Mouse (Mus musculus) hindbrain, embryonic 13.5 days (tissue): ENCODE data around the gene Ptprh. TPM values are rescaled to one million over a fixed set of nuclear protein-coding genes. Genes with fewer than 3 reads are reported as not detected.
"Not testable (repeated sequence)": the region's sequence is repeated elsewhere in the genome, so short reads cannot be mapped to it uniquely, and the experiment has no call there.

Experiments
- ATAC-seq: fragments of 200-750 bp; cut with Nextera tagmentation; 2 replicates; pipeline ENCODE4 v1.8.0; 2017; ENCODE audit warnings: moderate TSS enrichment; ENCODE audit not compliant: low FRiP score
- H3K27ac ChIP-seq: fragments of 300-500 bp; sonication (generic); 2 replicates; pipeline ENCODE4 v1.5.1; 2015; ENCODE audit warnings: inconsistent platforms, mild to moderate bottlenecking, moderate library complexity
- H3K27me3 ChIP-seq: fragments of 300-500 bp; sonication (generic); 2 replicates; pipeline ENCODE4 v1.6.1; 2015; ENCODE audit warnings: mild to moderate bottlenecking, inconsistent platforms
- H3K36me3 ChIP-seq: fragments of 300-500 bp; sonication (generic); 2 replicates; pipeline ENCODE4 v1.6.1; 2015; ENCODE audit warnings: mild to moderate bottlenecking, inconsistent platforms
- H3K4me1 ChIP-seq: fragments of 300-500 bp; sonication (generic); replicated peaks from 2 replicates; pipeline ENCODE4 v1.6.1; 2015; ENCODE audit warnings: inconsistent platforms
- H3K4me2 ChIP-seq: fragments of 300-500 bp; sonication (generic); 2 replicates; pipeline ENCODE4 v1.6.1; 2015; ENCODE audit warnings: inconsistent platforms, mild to moderate bottlenecking, moderate library complexity
- H3K4me3 ChIP-seq: fragments of 300-500 bp; sonication (generic); 2 replicates; pipeline ENCODE4 v1.5.1; 2015; ENCODE audit warnings: mild to moderate bottlenecking, inconsistent platforms
- H3K9ac ChIP-seq: fragments of 300-500 bp; sonication (generic); 2 replicates; pipeline ENCODE4 v1.6.1; 2015; ENCODE audit warnings: mild to moderate bottlenecking, inconsistent platforms
- H3K9me3 ChIP-seq: fragments of 300-500 bp; sonication (generic); 2 replicates; pipeline ENCODE4 v1.6.1; 2016; ENCODE audit warnings: inconsistent platforms
- WGBS: fragments of 180-500 bp; shearing (Covaris S2); methylation state at CpG from one replicate; pipeline ENCODE4 v1.1.7; 2015; 5-methylcytosine and 5-hydroxymethylcytosine counted together
- polyA plus RNA-seq: library from polyadenylated mRNA; unstranded; fragments of >200 nt; fragmentation: Nextera tagmentation; extraction: Ambion mirVana; gene quantifications from 2 replicates; pipeline ENCODE4 v1.2.1, GENCODE M21; 2015

Ptprh gene
- polyA plus RNA-seq, 1 experiment from 2014 or later: 0.71 TPM

DNA sequence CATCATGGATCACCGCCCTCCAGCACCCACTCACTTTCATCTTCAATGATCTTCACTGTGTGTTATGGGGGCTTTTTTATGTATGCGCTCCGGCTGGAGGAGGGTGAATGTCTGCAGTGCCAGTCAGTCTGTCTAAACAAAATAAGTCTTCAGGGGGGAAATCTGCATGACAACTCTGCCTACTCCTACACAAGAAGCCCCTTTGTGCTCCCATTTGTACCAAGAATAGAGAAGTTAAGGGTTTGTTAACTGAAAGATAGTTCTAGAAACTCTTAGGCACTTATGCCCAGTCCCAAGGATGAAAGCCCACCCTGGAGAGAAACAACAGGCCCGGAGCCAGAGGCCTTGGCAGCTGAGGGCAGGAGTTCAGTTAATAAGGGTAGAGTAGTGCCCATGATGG lies 67.5 kb downstream of the Ptprh start:
- Histone ChIP-seq H3K4me1 (peaks cover 8% of the 10 kb centered on the region; the same call in 1 of the 2 replicates), H3K9ac (no peak overlapping the region), H3K27me3 (peaks cover 24% of the 10 kb centered on the region), H3K9me3 (no peaks in the 10 kb centered on the region), H3K27ac (no peak overlapping the region), H3K4me3 (no peak overlapping the region), H3K36me3 (peaks cover 27% of the 10 kb centered on the region), H3K4me2 (no peak overlapping the region)
- 79% methylated on average over 4 of the region's 4 CpGs for WGBS
- no peak for ATAC-seq

DNA sequence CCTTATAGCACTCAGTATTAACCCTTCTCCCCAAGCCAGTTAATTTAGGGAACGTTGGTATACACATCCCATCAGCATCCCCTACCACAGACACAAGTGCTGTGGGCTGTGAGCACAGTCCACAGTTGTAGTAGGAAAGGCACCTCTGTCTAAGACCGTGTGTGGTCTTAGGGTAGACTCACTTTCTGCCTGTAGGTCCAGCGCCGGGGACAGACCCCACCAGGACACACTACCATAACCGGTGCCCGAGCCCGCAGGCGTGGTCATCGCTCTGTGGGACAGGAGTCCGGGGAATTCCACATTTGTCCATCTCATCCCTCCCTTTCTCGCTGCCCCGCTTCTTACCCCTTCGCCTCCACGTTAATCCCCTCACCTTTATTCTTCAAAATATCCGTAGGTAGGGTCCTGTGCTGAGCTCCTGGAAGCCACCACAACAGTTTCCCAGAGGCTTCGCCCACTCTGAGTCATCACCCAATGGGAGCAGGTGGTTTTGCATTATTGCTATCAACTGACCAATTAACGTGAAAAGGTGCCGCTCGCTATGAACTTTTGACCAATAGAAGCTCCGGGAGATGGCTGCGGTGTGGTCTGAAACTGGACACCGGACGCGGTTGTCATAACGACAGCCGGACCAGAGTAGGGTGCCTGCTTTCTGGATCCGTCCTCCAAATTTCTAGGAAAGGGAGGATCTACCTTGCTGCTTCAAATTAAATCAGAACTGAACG lies 71.7 kb downstream of the Ptprh start, which contains the start of gene Dnaaf3:
Dnaaf3 (minus strand) TSS at position 449 of the 725 bp plus-strand sequence.
- WGBS: 2% methylated on average over 28 of the region's 28 CpGs
- Histone ChIP-seq H3K4me3 (peak within 1 kb of the TSS; percentile 28), H3K36me3 (no peaks in the 10 kb centered on the region), H3K4me1 (peaks cover 11% of the 10 kb centered on the region), H3K27ac (no peak within 1 kb of the TSS), H3K27me3 (peaks cover 38% of the 10 kb centered on the region), H3K4me2 (peak within 1 kb of the TSS; percentile 52), H3K9me3 (no peaks in the 10 kb centered on the region), H3K9ac (peak within 1 kb of the TSS; percentile 39; the same call in 1 of the 2 replicates)
- peak; percentile 67 for ATAC-seq

- H3K4me2 ChIP-seq, ATAC-seq, H3K27ac ChIP-seq, H3K4me3 ChIP-seq, H3K36me3 ChIP-seq, H3K9me3 ChIP-seq, H3K9ac ChIP-seq: not testable (repeated sequence)
- peaks cover 38% of the 10 kb centered on the region for H3K27me3 ChIP-seq
- WGBS: 56% methylated on average over 8 of the region's 8 CpGs
- peaks cover 17% of the 10 kb centered on the region for H3K4me1 ChIP-seq
These were observed 73.7 kb downstream of the Ptprh start for GRCm38 (mm10) chr7:4530166-4530565.

DNA sequence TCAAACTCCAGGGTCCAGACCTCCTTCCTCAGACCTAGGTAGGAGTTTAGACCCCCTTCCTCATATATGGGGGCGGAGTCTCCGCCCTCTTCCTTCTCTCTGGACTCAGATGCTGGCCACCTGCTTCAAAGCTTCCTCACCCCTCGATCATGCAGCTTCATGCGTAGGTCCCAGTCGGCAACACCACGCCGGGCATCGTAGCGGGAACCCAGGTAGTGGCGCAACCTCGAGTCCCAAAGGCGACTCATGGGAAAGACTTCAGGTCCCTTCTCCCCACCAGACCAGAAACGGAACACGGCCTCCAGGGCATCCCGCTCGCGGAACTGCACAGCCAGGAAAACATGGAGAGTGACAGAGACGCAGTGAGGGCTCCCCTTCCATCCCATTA lies 76.5 kb downstream of the Ptprh start:
- H3K4me3 ChIP-seq: peak overlapping the region; percentile 29; the same call in 1 of the 2 replicates
- peak; percentile 5 for ATAC-seq
- peaks cover 30% of the 10 kb centered on the region for H3K27me3 ChIP-seq
- H3K27ac ChIP-seq: no peak overlapping the region
- H3K9ac ChIP-seq: peak overlapping the region; percentile 62; the same call in 1 of the 2 replicates
- 51% methylated on average over 18 of the region's 18 CpGs for WGBS
- H3K4me2 ChIP-seq: peak overlapping the region; percentile 51
- H3K4me1 ChIP-seq: peaks cover 15% of the 10 kb centered on the region
- H3K9me3 ChIP-seq: no peaks in the 10 kb centered on the region
- no peaks in the 10 kb centered on the region for H3K36me3 ChIP-seq

DNA sequence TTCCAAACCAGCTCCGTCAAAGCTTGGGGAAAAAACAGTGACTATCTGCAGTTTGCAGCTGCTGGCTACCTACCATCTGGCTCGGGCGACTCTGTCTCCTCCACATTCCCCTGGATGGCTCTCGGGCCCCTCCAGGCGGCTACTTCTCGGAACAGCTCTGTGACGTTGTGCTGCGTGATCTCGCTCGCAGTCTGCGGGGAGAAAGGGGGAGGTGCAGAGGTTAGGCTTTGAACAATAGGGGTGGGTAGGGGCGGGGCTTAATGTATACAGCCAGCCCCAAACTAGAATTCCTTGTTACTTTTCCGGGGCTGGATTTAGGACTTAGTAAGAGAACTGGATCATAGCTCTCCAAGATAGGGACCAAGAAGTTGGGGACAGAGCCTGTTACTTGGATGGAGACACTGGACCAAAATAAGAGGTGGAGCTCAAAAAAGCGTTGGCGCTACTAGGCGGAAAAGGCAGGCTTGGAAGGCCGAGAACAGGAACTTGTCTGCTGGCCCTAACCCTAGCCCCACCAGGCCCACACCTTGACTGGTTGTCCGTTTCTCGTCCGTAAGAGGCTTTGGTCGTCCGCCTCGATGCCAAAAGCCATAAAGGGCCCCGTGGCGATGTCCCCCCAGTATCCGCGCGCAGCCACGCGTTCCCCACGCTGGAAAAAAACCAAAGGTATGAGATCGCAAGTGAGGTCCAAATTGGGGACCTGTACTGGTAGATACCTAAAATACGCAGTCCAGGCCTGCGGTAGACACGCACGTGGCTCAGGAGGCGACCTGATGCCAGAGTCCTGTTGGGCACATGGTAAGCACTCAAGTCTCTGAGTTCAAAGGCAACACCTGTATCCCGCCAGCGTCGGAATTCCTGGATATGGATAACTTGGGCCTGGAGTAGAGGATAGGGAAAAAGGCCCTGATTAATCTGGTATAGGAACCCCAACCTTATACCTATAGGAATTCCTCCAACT lies 77.2 kb downstream of the Ptprh start:
- Histone ChIP-seq H3K27me3 (peaks cover 30% of the 10 kb centered on the region; the same call in 1 of the 2 replicates), H3K27ac (peak overlapping the region; percentile 46), H3K4me1 (peaks cover 9% of the 10 kb centered on the region), H3K36me3 (no peaks in the 10 kb centered on the region), H3K4me2 (peak overlapping the region; percentile 51), H3K9ac (peak overlapping the region; percentile 62), H3K4me3 (peak overlapping the region; percentile 29), H3K9me3 (no peaks in the 10 kb centered on the region)
- peak; percentile 93 for ATAC-seq
- 24% methylated on average over 40 of the region's 40 CpGs for WGBS

DNA sequence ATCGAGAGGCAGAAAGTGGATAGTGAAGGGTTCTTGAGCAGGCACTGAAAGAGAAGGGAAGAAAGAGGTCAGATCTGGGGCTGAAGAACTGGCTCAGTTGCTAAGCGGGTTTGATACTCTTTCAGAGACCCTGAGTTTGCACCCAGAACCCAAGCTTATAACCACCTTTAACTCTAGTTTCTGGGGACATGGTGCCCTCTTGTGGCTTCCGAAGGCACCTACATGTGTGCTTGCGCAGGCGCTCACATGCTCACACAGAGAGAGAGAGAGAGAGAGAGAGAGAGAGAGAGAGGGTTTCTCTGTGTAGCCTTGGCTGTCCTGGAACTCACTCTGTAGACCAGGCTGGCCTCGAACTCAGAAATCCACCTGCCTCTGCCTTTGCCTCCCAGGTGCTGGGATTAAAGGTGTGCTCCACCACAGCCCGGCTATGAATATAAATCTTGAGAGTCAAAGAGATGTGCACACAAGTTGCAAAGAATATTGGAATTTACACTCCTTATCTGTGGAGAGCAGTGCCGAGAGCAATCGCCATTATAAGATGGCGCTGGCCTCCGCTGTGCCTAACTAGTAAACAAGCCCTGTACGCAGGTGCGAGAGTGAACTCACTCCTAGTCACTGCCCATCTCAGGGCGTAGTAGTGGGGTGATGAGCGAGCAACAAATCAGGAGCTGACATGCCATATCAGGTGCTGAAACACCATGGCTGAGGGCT lies 79.5 kb downstream of the Ptprh start, which contains the start of gene Tnni3:
Tnni3 (minus strand) TSS at position 18 of the 711 bp plus-strand sequence.
- WGBS: 74% methylated on average over 15 of the region's 15 CpGs
- ATAC-seq: not testable (repeated sequence)

GRCm38 (mm10) chr7:4523205-4524130 lies 80.4 kb downstream of the Ptprh start:
- no peak for ATAC-seq
- no peaks in the 10 kb centered on the region for H3K36me3 ChIP-seq
- peaks cover 31% of the 10 kb centered on the region for H3K27me3 ChIP-seq
- H3K4me2 ChIP-seq: no peak overlapping the region
- H3K27ac ChIP-seq: no peak overlapping the region
- H3K4me1 ChIP-seq: peaks cover 17% of the 10 kb centered on the region
- H3K9ac ChIP-seq: no peak overlapping the region
- H3K4me3 ChIP-seq: no peak overlapping the region
- WGBS: 89% methylated on average over 33 of the region's 33 CpGs
- no peaks in the 10 kb centered on the region for H3K9me3 ChIP-seq

More for the DNA sequence above, 79.5 kb downstream of the Ptprh start, which contains the start of gene Tnni3:
- not testable (repeated sequence) for H3K4me3 ChIP-seq, H3K9me3 ChIP-seq, H3K4me2 ChIP-seq, H3K9ac ChIP-seq, H3K27ac ChIP-seq, H3K36me3 ChIP-seq
- Histone ChIP-seq H3K4me1 (peaks cover 17% of the 10 kb centered on the region), H3K27me3 (peaks cover 35% of the 10 kb centered on the region)

- H3K27ac ChIP-seq: no peak overlapping the region
- ATAC-seq: no peak
- no peak overlapping the region for H3K4me3 ChIP-seq
- no peak overlapping the region for H3K9ac ChIP-seq
- no peaks in the 10 kb centered on the region for H3K36me3 ChIP-seq
- H3K9me3 ChIP-seq: no peaks in the 10 kb centered on the region
- H3K27me3 ChIP-seq: peaks cover 28% of the 10 kb centered on the region
- 88% methylated on average over 6 of the region's 6 CpGs for WGBS
- peaks cover 15% of the 10 kb centered on the region for H3K4me1 ChIP-seq
- H3K4me2 ChIP-seq: no peak overlapping the region
These were observed 81.5 kb downstream of the Ptprh start for GRCm38 (mm10) chr7:4522292-4522691.

DNA sequence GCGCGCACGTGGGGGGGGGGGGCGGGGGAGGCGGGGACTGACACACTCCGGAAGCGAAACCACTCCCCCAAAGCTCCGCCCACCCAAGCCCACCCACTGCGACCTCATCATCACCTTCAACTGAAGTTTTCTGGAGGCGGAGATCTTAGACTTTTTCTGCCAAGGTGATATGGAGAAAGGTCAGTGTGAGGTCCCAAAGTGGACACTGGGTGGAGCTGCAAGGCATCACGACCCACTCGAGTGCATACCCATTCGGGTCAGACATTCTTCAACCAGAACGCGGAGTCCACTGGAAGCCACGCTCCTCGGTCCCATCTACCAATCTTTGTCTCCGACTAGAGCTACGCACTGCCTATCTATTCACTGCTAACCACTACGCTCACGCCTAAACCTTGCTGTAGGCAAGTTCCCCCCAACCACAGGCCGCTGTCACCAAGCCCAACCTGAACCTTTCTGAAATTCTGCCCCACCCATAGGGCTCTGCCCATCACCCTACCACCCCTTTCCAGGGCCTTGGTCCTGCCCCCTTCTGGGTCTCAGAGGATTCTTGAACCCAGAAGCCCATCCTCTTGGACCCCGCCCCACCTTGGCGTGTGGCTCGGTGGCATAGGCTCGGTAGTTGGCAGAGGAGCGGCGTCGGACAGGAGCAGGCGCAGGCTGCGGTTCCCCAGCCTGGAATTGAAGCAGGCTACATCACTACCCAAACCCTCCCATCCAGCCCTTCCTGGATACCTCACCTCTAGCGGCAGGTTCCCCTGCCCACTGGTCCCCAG lies 82.4 kb downstream of the Ptprh start:
- ATAC-seq: no peak
- Histone ChIP-seq H3K9me3 (no peaks in the 10 kb centered on the region), H3K27me3 (peaks cover 26% of the 10 kb centered on the region), H3K36me3 (no peaks in the 10 kb centered on the region), H3K4me3 (peak overlapping the region; percentile 28), H3K4me2 (peak overlapping the region; percentile 48), H3K9ac (0 out of 2 replicates have a peak overlapping the region, but pooled peaks have one; percentile 49), H3K27ac (no peak overlapping the region), H3K4me1 (peaks cover 10% of the 10 kb centered on the region)
- 33% methylated on average over 32 of the region's 32 CpGs for WGBS

DNA sequence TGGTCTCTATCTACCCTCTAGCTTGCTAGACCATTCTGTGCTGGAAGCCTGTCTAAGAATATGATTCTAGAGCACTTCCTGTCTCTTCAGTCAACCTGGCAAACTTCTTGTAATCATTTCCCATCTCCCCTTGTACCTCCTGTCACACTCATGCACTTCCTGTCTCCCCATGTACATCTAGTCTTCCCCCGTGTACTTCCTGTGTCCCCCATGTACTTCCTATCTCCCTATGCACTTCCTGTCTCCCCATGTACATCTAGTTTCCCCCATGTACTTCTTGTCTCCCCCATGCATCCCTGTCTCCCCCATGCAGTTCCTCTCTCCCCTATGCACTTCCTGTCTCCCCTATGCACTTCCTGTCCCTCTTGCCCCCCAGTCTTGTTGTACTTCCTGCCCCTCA lies 85.4 kb downstream of the Ptprh start:
- no peak for ATAC-seq
- Histone ChIP-seq H3K4me2 (no peak overlapping the region), H3K27me3 (peaks cover 26% of the 10 kb centered on the region), H3K36me3 (no peaks in the 10 kb centered on the region), H3K27ac (no peak overlapping the region), H3K4me1 (peaks cover 21% of the 10 kb centered on the region), H3K9me3 (no peaks in the 10 kb centered on the region), H3K4me3 (no peak overlapping the region), H3K9ac (no peak overlapping the region)
- 92% methylated on average over 1 of the region's 1 CpGs for WGBS
